Mouse (Mus musculus): ENCODE results near the gene Cntn1. TPM values are rescaled to one million over a fixed set of nuclear protein-coding genes. Genes with fewer than 3 reads are reported as not detected.

The Cntn1 gene
- total RNA-seq, 2 experiments from 2014 or later: 287 to 290 TPM

DNA sequence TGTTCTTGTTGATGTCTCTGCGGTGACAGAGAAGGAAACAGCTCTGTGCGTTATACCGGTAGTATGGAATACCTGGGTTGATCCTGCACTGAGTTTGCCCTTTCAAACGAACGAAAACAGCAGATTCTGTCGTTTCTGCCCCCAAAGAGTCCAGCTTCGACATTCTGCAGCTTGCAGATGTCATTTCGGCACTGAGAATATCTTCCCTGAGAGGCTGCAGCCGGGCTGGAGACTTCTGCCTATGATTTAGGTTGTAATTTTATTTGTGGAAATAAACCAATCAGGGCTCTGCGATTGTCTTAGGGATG is 109.8 kb downstream of the Cntn1 start:
- H3K27ac ChIP-seq: peak overlapping the region; percentile 90
- intact Hi-C loops (cut with DNase I): loop anchor here (2.0 to 10.0 kb wide), 3 partner anchors 66 to 196 kb away; partner anchors contain the start of gene Cntn1
- DNase-seq (ENCODE audit: extremely low spot score in 1 of 2, low spot score in 2 of 2): peak; percentile 24 to 27
- no peak for TF ChIP-seq CTCF (IDR thresholded peaks at IDR 0.05)
- H3K4me3 ChIP-seq: peak overlapping the region; percentile 54

DNA sequence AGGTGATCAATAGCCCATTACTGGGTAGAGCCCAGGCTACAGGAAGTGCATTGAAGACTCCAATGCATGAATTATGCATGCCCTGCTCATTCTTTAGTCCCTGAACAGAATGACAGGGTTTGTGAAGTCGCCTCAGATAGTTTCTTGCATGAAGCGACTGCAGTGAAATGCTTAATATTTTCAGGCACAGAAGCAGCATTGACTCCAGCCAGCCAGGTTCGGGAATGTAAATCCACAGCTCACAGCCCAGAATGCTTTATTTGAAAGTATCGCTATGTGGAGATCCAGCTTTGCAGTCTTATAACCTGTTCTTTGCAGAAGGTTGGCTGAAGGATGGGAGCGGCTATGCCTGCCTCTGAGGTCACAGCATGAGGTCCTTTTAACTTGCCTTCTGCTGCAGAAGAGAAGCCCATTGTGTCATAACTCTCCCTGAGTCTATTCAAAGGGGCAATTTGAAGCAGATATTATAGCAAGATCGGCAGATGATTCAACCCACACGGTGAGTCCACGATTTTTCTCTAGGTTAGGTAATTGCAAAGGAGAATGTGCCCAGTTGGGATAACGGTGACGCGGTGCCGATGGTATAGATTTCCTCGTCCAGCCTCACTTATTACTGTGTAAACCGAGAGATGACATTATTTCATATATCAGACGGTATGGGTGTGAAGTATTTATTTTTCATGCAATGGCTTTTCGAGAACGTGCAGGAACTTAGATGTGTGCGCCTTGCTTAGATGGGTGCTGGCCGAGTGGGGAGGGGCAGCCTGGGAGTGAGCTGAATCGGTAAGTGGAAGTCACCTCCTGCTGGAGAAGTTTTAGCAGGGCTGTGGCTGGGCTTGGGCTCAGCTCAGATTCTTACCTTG is 110.4 kb downstream of the Cntn1 start:
- TF ChIP-seq CTCF (IDR thresholded peaks at IDR 0.05): peak; percentile 34
- peak; percentile 38 to 46 for DNase-seq (ENCODE audit: extremely low spot score in 1 of 2, low spot score in 2 of 2)
- peak overlapping the region; percentile 54 for H3K4me3 ChIP-seq
- peak overlapping the region; percentile 90 for H3K27ac ChIP-seq
- intact Hi-C loops (cut with DNase I): loop anchor here (2.0 to 10.0 kb wide), 3 partner anchors 66 to 197 kb away; partner anchors contain the start of gene Cntn1

DNA sequence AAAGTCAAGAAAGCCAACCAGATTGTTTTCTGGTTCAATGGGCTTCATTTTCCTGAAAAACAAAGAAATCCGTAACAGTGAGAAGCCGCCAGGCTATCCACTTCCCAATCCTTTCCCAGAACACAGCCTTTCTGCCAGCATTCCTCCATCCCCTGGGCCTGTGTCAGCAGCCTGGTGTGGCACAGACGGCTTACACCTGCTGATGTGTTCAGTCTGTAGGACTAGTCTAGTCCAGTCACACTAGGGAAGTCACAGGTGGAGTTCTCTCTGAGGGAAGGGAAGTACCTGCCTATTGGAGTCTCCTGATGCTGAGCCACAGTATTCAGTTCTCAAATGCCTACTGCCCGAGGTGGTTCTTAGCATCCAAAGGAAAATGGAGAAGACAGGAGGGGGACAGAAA is 111.9 kb downstream of the Cntn1 start:
- no peak overlapping the region for H3K27ac ChIP-seq
- no peak for DNase-seq (ENCODE audit: extremely low spot score in 1 of 2, low spot score in 2 of 2)
- intact Hi-C loops (cut with DNase I): loop anchor here (5.0 to 10.0 kb wide), 2 partner anchors 64 to 198 kb away; no protein-coding TSS in a partner anchor
- H3K4me3 ChIP-seq: peak overlapping the region; percentile 54
- TF ChIP-seq CTCF (IDR thresholded peaks at IDR 0.05): no peak

DNA sequence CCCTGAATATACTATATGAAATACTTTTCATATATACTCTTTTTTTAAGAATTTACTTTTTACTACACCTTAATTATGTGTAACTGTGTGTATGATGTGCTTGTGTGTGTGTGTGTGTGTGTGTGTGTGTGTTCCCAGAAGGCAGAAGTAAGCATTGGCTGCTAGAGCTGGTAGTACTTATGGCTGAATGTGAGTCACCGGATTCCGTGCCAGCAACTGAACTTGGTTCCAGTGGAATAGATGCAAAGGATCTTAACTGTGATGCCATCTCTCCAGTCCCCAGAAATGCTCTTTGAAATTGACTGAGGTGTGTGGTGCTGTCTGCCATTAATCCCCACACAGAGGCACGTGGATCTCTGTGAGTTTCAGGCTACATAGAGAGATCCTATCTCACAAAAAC is 113.2 kb downstream of the Cntn1 start:
- no peak overlapping the region for H3K27ac ChIP-seq
- intact Hi-C loops (cut with DNase I): loop anchor here (5.0 to 10.0 kb wide), 2 partner anchors 63 to 199 kb away; no protein-coding TSS in a partner anchor
- TF ChIP-seq CTCF (IDR thresholded peaks at IDR 0.05): no peak
- no peak overlapping the region for H3K4me3 ChIP-seq
- DNase-seq (ENCODE audit: extremely low spot score in 1 of 2, low spot score in 2 of 2): peak; percentile 19 to 45

DNA sequence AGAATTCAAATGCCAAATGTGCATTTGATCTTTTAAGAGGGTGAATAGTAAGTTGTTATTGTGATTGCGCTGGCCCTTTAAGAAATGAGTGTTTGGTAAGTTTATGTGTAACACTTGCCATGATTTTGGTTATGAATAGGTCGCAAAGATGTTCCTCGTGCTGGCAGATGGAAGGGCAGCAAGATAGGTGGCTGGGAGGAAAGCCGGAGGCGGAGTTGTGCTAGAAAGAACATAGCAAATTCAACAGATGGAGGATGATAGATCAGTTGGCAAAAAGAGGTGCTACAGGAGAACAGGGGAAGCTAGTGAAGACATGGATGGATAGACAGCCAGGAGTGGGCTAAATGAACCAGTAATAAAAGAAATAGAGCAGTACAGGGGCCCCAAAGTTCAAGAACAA is 115.3 kb downstream of the Cntn1 start:
- no peak for TF ChIP-seq CTCF (IDR thresholded peaks at IDR 0.05)
- intact Hi-C loops (cut with DNase I): loop anchor here (10.0 kb wide), 1 partner anchor 201 kb away; no protein-coding TSS in a partner anchor
- DNase-seq (ENCODE audit: extremely low spot score in 1 of 2, low spot score in 2 of 2): peak; percentile 19 to 25
- H3K27ac ChIP-seq: no peak overlapping the region
- no peak overlapping the region for H3K4me3 ChIP-seq

DNA sequence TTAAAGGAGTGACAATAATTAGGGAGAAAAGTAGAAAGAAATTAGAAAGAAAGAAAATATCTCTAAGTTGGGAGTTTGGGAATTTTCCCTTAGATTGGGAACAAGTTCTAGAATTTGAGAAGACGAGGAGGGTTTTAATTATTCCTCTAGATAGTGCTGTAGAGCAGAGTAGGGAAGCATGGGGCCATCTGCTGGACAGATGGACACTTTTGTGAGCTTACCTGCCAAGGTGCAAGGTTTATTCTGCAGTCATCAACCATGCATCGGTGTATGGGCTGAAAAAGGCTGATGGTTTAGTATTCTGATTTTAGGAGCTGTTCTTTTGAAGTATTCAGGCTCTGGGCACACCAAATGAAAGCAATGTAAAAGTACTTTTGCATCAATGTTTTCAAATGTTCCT is 124.8 kb downstream of the Cntn1 start:
- TF ChIP-seq CTCF (IDR thresholded peaks at IDR 0.05): peak; percentile 33
- DNase-seq (ENCODE audit: extremely low spot score in 1 of 2, low spot score in 2 of 2): no peak
- Histone ChIP-seq H3K4me3 (no peak overlapping the region), H3K27ac (no peak overlapping the region)
- intact Hi-C loops (cut with DNase I): no loop called here

DNA sequence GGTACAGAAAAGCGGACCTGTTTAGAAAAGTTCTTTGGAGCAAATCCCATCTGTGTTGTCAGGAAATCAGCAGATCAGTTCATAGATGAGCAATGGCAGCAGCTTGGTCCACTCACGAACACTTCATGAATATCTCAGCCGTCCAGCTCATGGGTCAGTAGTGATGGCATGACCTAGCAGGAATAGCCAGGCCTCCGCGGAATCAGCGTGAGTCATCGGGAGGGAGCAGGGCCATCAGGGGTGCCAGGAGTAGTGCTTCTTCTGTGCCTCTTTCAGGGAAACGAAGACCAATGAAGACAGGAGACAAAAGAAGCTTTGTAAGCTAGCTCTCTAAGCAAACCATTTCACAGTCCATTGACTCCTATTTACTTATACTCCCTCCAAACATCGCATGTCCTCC is 126.4 kb downstream of the Cntn1 start:
- Histone ChIP-seq H3K4me3 (no peak overlapping the region), H3K27ac (no peak overlapping the region)
- intact Hi-C loops (cut with DNase I): no loop called here
- no peak for DNase-seq (ENCODE audit: extremely low spot score in 1 of 2, low spot score in 2 of 2)
- TF ChIP-seq CTCF (IDR thresholded peaks at IDR 0.05): no peak

DNA sequence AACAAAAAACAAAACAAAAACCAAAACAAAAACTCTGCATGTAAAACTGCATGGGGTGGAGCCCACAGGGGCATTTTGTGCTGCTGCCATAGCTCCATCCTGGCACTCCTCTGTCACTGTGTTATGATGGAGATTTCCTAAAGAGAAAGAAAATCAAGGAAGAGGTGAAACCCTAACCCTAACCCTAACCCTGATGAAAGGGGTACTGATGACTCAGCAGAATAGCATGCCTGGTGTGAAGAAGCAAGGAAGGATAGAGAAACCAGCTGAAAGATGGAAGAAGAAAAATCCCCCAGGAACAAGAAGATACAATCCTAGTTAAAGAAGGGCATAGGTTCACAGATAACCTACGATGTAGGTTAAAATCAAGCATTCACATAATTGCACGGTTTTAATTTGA is 134.5 kb downstream of the Cntn1 start:
- H3K27ac ChIP-seq: no peak overlapping the region
- no peak for TF ChIP-seq CTCF (IDR thresholded peaks at IDR 0.05)
- DNase-seq (ENCODE audit: extremely low spot score in 1 of 2, low spot score in 2 of 2): no peak
- intact Hi-C loops (cut with DNase I): no loop called here
- no peak overlapping the region for H3K4me3 ChIP-seq

DNA sequence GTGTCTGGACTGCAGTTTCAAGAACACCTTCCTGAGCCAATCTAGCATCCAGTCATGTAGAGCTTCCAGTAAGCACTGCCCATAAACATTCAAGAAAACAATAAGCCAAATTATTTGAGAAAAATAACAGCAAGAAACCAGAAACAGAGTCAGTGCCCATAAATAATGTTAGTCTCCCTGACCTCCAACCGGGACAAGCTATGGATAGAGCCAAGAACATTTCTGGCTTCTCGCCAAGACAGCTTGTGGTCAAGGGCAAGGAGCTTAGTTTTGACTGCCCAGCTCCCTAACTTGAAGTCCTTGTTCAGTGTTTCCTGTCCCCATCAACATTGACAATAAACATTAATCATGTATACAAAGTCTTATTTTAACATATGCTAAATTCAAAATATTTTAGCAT is 139.0 kb downstream of the Cntn1 start:
- Histone ChIP-seq H3K4me3 (no peak overlapping the region), H3K27ac (no peak overlapping the region)
- no peak for TF ChIP-seq CTCF (IDR thresholded peaks at IDR 0.05)
- no peak for DNase-seq (ENCODE audit: extremely low spot score in 1 of 2, low spot score in 2 of 2)
- intact Hi-C loops (cut with DNase I): no loop called here

DNA sequence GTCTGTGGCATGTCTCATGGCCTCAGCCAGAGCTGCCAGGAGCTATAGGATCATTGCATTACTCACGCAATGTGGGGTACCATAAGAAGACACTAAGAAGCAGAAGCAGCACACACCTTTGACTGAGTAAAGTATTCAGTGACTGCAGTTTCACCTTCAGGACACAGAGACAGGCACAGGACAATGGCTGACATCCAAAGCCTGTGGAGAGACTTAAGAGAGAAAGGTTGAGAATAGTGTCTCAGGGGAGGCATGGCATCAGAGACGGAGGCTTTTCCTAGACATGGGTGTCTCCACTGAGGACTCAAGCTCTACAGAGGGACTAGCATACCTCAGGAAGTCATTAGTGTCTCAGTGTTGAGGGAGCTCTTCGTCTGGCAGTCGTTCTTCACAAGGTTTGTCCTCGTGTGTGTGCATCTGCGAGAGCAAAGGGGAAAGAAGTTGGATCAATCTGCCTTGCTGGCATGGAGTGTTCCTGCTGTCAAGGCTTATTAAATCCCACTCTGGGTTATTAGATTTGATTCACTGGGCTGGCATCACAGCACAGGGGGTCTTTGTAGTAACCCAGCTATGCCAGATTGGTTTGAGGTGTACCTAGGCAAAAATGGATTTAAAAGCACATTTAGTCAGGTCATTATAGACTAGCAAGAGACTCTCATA is 149.5 kb downstream of the Cntn1 start:
- Histone ChIP-seq H3K27ac (no peak overlapping the region), H3K4me3 (no peak overlapping the region)
- intact Hi-C loops (cut with DNase I): no loop called here
- DNase-seq (ENCODE audit: extremely low spot score in 1 of 2, low spot score in 2 of 2): no peak
- TF ChIP-seq CTCF (IDR thresholded peaks at IDR 0.05): no peak

DNA sequence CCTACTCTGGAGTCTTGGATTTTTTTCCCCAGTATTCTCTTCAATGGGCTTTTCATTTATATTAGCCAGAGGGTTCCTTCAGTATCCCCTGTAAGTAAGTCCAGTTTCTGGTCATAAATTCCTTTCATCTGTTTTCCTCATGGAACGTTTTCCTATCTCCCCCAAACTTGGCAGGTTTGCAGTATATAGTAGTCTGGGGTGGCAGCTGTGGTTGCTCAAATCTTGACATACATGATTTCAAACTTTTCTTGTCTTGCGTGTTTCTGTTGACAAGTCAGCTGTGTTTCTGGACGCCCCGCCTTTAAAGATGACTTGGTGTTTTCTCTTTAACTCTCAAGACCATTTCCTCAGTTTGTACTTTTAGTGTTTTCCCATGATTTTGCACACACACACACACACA is 155.7 kb downstream of the Cntn1 start:
- no peak for TF ChIP-seq CTCF (IDR thresholded peaks at IDR 0.05)
- no peak overlapping the region for H3K4me3 ChIP-seq
- H3K27ac ChIP-seq: no peak overlapping the region
- DNase-seq (ENCODE audit: extremely low spot score in 1 of 2, low spot score in 2 of 2): no peak
- intact Hi-C loops (cut with DNase I): no loop called here

DNA sequence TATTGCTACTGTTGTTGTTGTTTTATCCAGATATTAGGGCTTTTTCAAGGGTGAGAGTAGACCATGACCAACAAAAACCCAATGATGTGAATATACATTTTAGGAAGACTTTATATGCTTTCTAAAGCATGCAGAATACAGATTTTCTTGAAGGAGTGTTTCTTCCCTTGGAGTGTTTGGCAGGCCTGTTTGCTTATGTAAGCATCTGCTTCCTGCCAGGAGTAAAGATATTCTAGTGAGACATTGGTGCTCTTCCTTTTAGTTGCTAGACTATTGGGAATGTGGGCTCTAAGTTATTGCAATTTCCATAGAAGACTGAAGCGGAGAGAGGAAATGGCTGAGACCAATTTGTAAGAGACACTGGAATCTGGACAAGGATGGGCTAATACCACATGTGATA is 158.8 kb downstream of the Cntn1 start:
- intact Hi-C loops (cut with DNase I): no loop called here
- H3K4me3 ChIP-seq: no peak overlapping the region
- no peak for TF ChIP-seq CTCF (IDR thresholded peaks at IDR 0.05)
- peak overlapping the region; percentile 58 for H3K27ac ChIP-seq
- no peak for DNase-seq (ENCODE audit: extremely low spot score in 1 of 2, low spot score in 2 of 2)

Measured in left cerebral cortex, adult 2 months (tissue).